Mouse (Mus musculus) C2C12 (cell line): ENCODE measurements around the gene Sult3a1. TPM values are rescaled to one million over a fixed set of nuclear protein-coding genes. Genes with fewer than 3 reads are reported as not detected.
"Not testable (repeated sequence)": the region's sequence is repeated elsewhere in the genome, so short reads cannot be mapped to it uniquely, and the experiment has no call there.

Source experiments
- H3K27me3 ChIP-seq: one replicate; pipeline ENCODE4 v1.6.1; 2011; ENCODE audit not compliant: control insufficient read depth, insufficient read depth, insufficient read length
- H3K36me3 ChIP-seq: one replicate; pipeline ENCODE4 v1.6.1; 2011; ENCODE audit not compliant: control insufficient read depth, insufficient read depth
- H3K4me3 ChIP-seq: one replicate; pipeline ENCODE4 v1.5.1; 2011; ENCODE audit warnings: mild to moderate bottlenecking, control low read depth; ENCODE audit not compliant: poor library complexity, insufficient read depth, severe bottlenecking
- H3K79me2 ChIP-seq: one replicate; pipeline ENCODE4 v1.6.1; 2011; ENCODE audit not compliant: control insufficient read depth, insufficient read depth
- H3K79me3 ChIP-seq: one replicate; pipeline ENCODE4 v1.6.1; 2011; ENCODE audit warnings: low read depth, control low read depth
- H3ac ChIP-seq: one replicate; pipeline ENCODE3; 2011; ENCODE audit warnings: low read depth; ENCODE audit not compliant: control insufficient read depth, insufficient read length
- CEBPB ChIP-seq: IDR thresholded peaks from one replicate; pipeline ENCODE4 v1.6.1; 2011; ENCODE audit warnings: low read depth, mild to moderate bottlenecking, control low read depth, moderate library complexity
- CTCF ChIP-seq: IDR thresholded peaks from one replicate; pipeline ENCODE4 v1.5.1; 2011; ENCODE audit not compliant: control insufficient read depth, insufficient read depth, insufficient read length
- FOSL1 ChIP-seq: IDR thresholded peaks from one replicate; pipeline ENCODE4 v1.8.0; 2011; ENCODE audit warnings: mild to moderate bottlenecking, low read length; ENCODE audit not compliant: poor library complexity, insufficient read depth, severe bottlenecking
- MAX ChIP-seq: IDR thresholded peaks from one replicate; pipeline ENCODE4 v1.6.1; 2011; ENCODE audit warnings: mild to moderate bottlenecking, control low read depth
- MYOD1 ChIP-seq: IDR thresholded peaks from one replicate; pipeline ENCODE4 v1.6.1; 2011; ENCODE audit warnings: low read depth; ENCODE audit not compliant: control insufficient read depth, insufficient read length
- MYOG ChIP-seq: IDR thresholded peaks from one replicate; pipeline ENCODE4 v1.6.1; 2011; ENCODE audit not compliant: control insufficient read depth, insufficient read length; ENCODE audit errors: extremely low read depth
- USF1 ChIP-seq: IDR thresholded peaks from one replicate; pipeline ENCODE4 v1.6.1; 2011; ENCODE audit warnings: low read depth, mild to moderate bottlenecking, control low read depth, moderate library complexity
- polyA plus RNA-seq: library from polyadenylated mRNA; unstranded; fragments of >200 nt; fragmentation: generic; extraction: Trizol; gene quantifications from one replicate; pipeline ENCODE4 v1.2.1, GENCODE M21; 2012; ENCODE audit warnings: missing spikeins

Sult3a1 gene
- polyA plus RNA-seq, 1 experiment = not detected

DNA sequence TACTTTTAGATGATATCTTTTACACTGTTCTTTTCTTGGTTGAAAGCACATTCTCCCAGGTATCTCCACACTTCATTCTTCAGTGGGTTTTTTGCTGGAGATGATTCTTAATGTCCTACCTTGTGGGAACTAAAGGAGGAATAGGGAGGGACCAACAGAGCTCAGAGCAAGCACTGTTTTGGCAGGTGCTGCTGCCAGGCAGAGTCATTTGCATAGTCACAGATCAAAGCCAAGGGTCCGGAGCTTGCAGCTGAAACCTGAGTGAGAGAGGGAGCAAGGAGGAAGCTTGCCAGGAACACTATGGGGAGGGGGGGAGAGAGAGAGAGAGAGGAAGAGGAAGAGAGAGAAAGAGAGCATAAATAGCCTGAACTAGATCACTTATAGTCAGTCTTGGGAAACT, 12.9 kb downstream of the Sult3a1 start:
- TF ChIP-seq CTCF = no peak
- no peak for TF ChIP-seq MYOG
- no peak for TF ChIP-seq USF1
- no peak for TF ChIP-seq FOSL1
- TF ChIP-seq CEBPB = no peak
- no peak for TF ChIP-seq MYOD1
- TF ChIP-seq MAX = no peak
- no peaks in the 10 kb centered on the region for H3K36me3 ChIP-seq
- H3K27me3 ChIP-seq = no peaks in the 10 kb centered on the region
- H3K4me3 ChIP-seq = no peak overlapping the region
- no peaks in the 10 kb centered on the region for H3K79me2 ChIP-seq
- no peak overlapping the region for H3ac ChIP-seq
- no peaks in the 10 kb centered on the region for H3K79me3 ChIP-seq

DNA sequence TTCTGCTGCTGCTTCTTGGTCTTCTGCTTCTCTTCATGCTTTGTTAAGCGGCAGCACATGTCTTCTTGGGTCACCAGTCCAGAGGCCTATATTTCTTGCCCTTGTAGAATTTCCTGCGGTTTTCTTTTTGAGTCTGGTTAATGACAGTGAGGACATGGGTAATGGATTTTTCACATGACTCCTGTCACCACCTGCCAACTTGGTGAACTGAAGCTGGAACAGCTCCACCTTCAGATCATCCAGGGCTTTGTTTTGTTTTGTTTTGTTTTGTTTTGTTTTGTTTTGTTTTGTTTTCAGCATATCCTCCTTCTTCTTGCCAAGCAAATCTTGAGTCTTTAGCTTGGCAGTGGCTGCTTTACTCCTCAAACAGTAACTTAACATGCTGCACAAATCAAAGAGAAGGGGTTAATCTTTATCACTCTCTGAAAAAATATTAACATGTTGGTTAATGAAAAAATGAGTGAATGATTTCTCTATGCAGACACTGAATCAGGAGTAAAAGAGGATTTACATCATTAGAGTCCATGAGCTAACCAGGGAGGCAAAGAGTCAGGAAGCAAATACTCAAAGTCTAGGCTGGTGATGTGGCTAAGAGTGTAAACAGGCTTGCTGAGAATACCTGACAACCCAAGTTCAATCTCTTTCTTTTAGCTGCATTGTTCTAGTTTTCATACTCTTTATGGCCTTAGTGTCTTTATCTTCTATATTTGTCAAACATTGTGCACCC, 15.3 kb downstream of the Sult3a1 start:
- TF ChIP-seq MAX (no peak), FOSL1 (no peak), USF1 (no peak), CTCF (no peak), MYOG (no peak), CEBPB (no peak), MYOD1 (no peak)
- no peaks in the 10 kb centered on the region for H3K27me3 ChIP-seq
- H3K79me2 ChIP-seq = no peaks in the 10 kb centered on the region
- H3K36me3 ChIP-seq = no peaks in the 10 kb centered on the region
- H3K4me3 ChIP-seq = no peak overlapping the region
- no peak overlapping the region for H3ac ChIP-seq
- no peaks in the 10 kb centered on the region for H3K79me3 ChIP-seq

DNA sequence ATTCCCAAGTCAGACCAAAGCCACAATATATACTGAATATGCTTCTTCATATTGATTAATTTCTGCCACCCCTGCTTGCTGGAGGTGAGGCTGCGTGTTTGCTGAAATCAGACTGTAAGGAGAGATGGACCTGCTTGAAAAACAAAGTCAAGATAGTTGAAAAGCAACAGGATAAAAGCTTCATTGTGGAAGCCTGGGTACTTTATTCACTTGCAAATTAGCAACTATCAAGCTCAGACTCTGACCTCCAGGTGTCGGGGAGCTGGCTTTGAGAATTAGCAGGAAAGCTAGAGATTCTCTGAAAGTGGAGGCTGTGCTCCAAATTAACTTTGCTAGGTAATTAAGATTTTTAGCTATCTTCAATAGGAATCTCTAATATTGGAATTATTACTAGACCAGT, 24.9 kb downstream of the Sult3a1 start:
- not testable (repeated sequence) for H3K79me2 ChIP-seq, H3ac ChIP-seq, H3K4me3 ChIP-seq, H3K36me3 ChIP-seq, H3K27me3 ChIP-seq, H3K79me3 ChIP-seq

DNA sequence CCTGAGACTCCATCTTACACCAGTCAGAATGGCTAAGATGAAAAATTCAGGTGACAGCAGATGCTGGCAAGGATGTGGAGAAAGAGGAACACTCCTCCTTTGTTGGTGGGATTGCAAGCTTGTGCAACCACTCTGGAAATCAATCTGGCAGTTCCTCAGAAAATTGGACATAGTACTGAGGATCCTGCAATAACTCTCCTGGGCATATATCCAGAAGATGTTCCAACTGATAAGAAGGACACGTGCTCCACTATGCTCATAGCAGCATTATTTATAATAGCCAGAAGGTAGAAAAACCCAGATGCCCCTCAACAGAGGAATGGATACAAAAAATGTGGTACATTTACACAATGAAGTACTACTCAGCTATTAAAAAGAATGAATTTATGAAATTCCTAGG, 44.0 kb downstream of the Sult3a1 start:
- not testable (repeated sequence) for H3K79me3 ChIP-seq, H3ac ChIP-seq, H3K79me2 ChIP-seq, H3K4me3 ChIP-seq, H3K27me3 ChIP-seq, H3K36me3 ChIP-seq

DNA sequence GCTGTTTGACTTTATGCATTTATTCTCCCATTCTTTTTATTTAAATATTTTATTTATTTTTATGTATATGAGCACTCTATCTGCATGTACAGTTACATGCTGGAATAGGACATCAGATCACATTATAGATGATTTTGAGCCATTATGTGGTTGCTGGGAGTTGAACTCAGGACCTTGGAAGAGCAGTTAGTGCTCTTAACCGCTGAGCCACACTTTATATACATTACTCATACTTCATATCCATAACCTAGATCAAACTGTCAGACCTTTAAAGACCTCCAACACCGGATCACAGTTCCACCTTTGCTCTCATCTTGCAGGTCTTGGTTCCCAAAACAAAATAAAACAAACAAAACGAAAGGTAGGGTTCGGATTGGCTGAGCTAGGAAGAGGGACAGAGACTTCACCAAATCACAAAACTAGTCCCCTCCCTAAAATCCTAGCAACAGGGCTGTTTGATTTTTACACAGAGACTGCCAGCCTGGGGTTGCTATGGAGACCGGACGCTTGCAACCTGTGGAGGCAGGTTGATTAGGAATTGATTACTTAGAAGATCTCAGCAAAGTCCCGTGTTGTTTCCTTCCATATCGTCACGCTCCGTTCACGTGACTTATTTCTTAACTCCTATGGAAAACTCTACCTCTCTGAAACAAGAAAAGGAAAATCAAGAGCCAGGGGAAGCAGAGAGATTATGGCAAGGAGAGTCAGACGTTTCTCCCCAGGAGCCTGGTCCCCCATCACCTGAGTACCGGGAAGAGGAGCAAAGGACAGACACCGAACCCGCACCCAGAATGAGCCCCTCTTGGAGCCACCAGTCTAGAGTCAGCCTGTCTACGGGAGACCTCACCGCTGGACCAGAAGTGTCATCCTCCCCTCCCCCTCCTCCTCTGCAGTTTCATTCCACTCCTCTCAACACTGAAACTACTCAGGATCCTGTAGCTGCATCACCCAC, 47.3 kb downstream of the Sult3a1 start, which contains the start of gene Rsph4a:
TSS of gene Rsph4a (plus strand) at position 582 of the 952 bp plus-strand sequence.
- H3K27me3 ChIP-seq = no peaks in the 10 kb centered on the region
- H3K36me3 ChIP-seq = no peaks in the 10 kb centered on the region
- H3K79me3 ChIP-seq = no peaks in the 10 kb centered on the region
- H3ac ChIP-seq = no peak within 1 kb of the TSS
- H3K79me2 ChIP-seq = no peaks in the 10 kb centered on the region
- no peak within 1 kb of the TSS for H3K4me3 ChIP-seq
- no peak for TF ChIP-seq MYOD1
- no peak for TF ChIP-seq MAX
- TF ChIP-seq CTCF = no peak
- TF ChIP-seq CEBPB = no peak
- TF ChIP-seq MYOG = no peak
- no peak for TF ChIP-seq FOSL1
- TF ChIP-seq USF1 = no peak

DNA sequence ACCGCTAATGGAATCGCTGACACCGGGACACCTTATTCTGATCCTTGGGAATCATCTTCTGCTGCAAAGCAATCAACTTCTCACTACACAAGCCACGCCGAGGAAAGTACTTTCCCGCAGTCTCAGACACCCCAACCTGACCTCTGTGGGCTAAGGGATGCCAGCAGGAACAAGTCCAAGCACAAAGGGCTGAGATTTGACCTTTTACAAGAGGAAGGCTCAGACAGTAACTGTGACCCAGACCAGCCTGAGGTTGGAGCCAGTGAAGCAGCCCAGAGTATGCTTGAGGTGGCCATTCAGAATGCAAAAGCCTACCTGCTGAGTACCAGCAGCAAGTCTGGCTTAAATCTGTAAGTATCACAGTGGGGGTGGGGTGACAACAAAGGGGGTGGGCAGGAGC, 48.0 kb downstream of the Sult3a1 start:
- Histone ChIP-seq H3K79me2 (no peaks in the 10 kb centered on the region), H3K4me3 (no peak overlapping the region), H3K79me3 (no peaks in the 10 kb centered on the region), H3K27me3 (no peaks in the 10 kb centered on the region), H3ac (no peak overlapping the region), H3K36me3 (no peaks in the 10 kb centered on the region)
- TF ChIP-seq CEBPB (no peak), FOSL1 (no peak), USF1 (no peak), MAX (no peak), CTCF (no peak), MYOG (no peak), MYOD1 (no peak)

Other genes with a start within 250 kb of the Sult3a1 start
- gene Clvs2, start 233.0 kb upstream of the Sult3a1 start, polyA plus RNA-seq = not detected
- not detected for gene Sult3a2, start 71.0 kb upstream of the Sult3a1 start, polyA plus RNA-seq
- gene Rsph4a, start 47.4 kb downstream of the Sult3a1 start, polyA plus RNA-seq = not detected
- gene Zup1, start 93.5 kb downstream of the Sult3a1 start, polyA plus RNA-seq = 1.7 TPM
- gene Rwdd1, start 161.9 kb downstream of the Sult3a1 start, polyA plus RNA-seq = 114 TPM
- not detected for gene Trappc3l, start 179.9 kb downstream of the Sult3a1 start, polyA plus RNA-seq
- not detected for gene Calhm4, start 186.6 kb downstream of the Sult3a1 start, polyA plus RNA-seq
- 0.13 TPM for gene Calhm5, start 238.8 kb downstream of the Sult3a1 start, polyA plus RNA-seq